Mouse (Mus musculus) duodenum, adult 2 months (tissue): ENCODE measurements around the gene Mad2l1. TPM values are rescaled to one million over a fixed set of nuclear protein-coding genes. Genes with fewer than 3 reads are reported as not detected.

Experiments
- polyA plus RNA-seq: library from polyadenylated mRNA; depleted of rRNA; stranded (reverse); fragments of >200 nt; gene quantifications from 2 replicates; pipeline ENCODE4 v1.2.3, GENCODE M21; 2012; ENCODE audit warnings: low replicate concordance; rRNA removed

The Mad2l1 gene
- polyA plus RNA-seq, result 1.7 and 2.1 TPM in 2 replicates

GRCm38 (mm10) chr6:66535028-66535862 lies at the start of gene Mad2l1:
Mad2l1 (plus strand) TSS chr6:66535390.

GRCm38 (mm10) chr6:66559996-66560395 lies 24.8 kb downstream of the Mad2l1 start, which contains the start of gene Vmn1r32:
Vmn1r32 (minus strand) TSS chr6:66560096.

Other genes with a start within 250 kb of the Mad2l1 start
- gene Vmn1r32, start 24.7 kb downstream of the Mad2l1 start, polyA plus RNA-seq, result not detected in 2 replicates
- not detected in 2 replicates for gene Vmn1r33, start 82.9 kb downstream of the Mad2l1 start, polyA plus RNA-seq
- gene Vmn1r34, start 108.5 kb downstream of the Mad2l1 start, polyA plus RNA-seq, result not detected in 2 replicates
- not detected in 2 replicates for gene Vmn1r35, start 150.5 kb downstream of the Mad2l1 start, polyA plus RNA-seq
- gene Vmn1r36, start 183.8 kb downstream of the Mad2l1 start, polyA plus RNA-seq, result not detected in 2 replicates
- gene Vmn1r37, start 194.0 kb downstream of the Mad2l1 start, polyA plus RNA-seq, result not detected in 2 replicates
- not detected in 2 replicates for gene Vmn1r38, start 247.2 kb downstream of the Mad2l1 start, polyA plus RNA-seq